Mouse (Mus musculus): ENCODE measurements around the gene Dync2h1. TPM values are rescaled to one million over a fixed set of nuclear protein-coding genes. Genes with fewer than 3 reads are reported as not detected.

The Dync2h1 gene
- total and polyA plus RNA-seq, 2 experiments from 2014 or later: 3.7 to 6.4 TPM

- ATAC-seq (ENCODE audit: insufficient read depth, low read depth) (peak; percentile 73), DNase-seq (ENCODE audit: low spot score) (peak; percentile 11)
- H3K9ac ChIP-seq (replicated peaks; ENCODE audit: low read depth, low read length): peak overlapping the region; percentile 82
- H3K4me3 ChIP-seq (ENCODE audit: low read depth, low read length): peak overlapping the region; percentile 73
- no peaks in the 10 kb centered on the region for H3K27me3 ChIP-seq (ENCODE audit: control insufficient read depth, insufficient read depth, low read length)
- H3K36me3 ChIP-seq (replicated peaks; ENCODE audit: control insufficient read depth, insufficient read depth, low read length): peaks cover 1% of the 10 kb centered on the region; the same call in 1 of the 2 replicates
- peak overlapping the region; percentile 95 for H3K27ac ChIP-seq (ENCODE audit: low read depth)
- peaks cover 24% of the 10 kb centered on the region; the same call in 1 of the 2 replicates for H3K4me1 ChIP-seq (ENCODE audit: control insufficient read depth, insufficient read depth)
- under 1% methylated on average over 26 of the region's 31 CpGs for WGBS
- TF ChIP-seq CTCF (IDR thresholded peaks at IDR 0.05; ENCODE audit: low read depth): no peak
- TF ChIP-seq EP300 (IDR thresholded peaks at IDR 0.05; ENCODE audit: low read depth): no peak
- no peaks in the 10 kb centered on the region for H3K9me3 ChIP-seq (replicated peaks; ENCODE audit: control insufficient read depth, low read length)
- peak overlapping the region; percentile 69 for H3K4me2 ChIP-seq (ENCODE audit: low read depth, low read length)
Observed at GRCm38 (mm10) chr9:7184897-7185291, 648 bp upstream of the Dync2h1 start.

GRCm38 (mm10) chr9:7176618-7177610 lies 7.3 kb downstream of the Dync2h1 start:
- Histone ChIP-seq H3K9ac (replicated peaks; ENCODE audit: low read depth, low read length) (no peak overlapping the region; the same call in 1 of the 2 replicates), H3K27ac (ENCODE audit: low read depth) (no peak overlapping the region), H3K27me3 (ENCODE audit: control insufficient read depth, insufficient read depth, low read length) (no peaks in the 10 kb centered on the region), H3K4me1 (ENCODE audit: control insufficient read depth, insufficient read depth) (peaks cover 4% of the 10 kb centered on the region; the same call in 1 of the 2 replicates), H3K4me2 (ENCODE audit: low read depth, low read length) (peak overlapping the region; percentile 60), H3K9me3 (replicated peaks; ENCODE audit: control insufficient read depth, low read length) (no peaks in the 10 kb centered on the region), H3K36me3 (replicated peaks; ENCODE audit: control insufficient read depth, insufficient read depth, low read length) (no peaks in the 10 kb centered on the region), H3K4me3 (ENCODE audit: low read depth, low read length) (peak overlapping the region; percentile 55)
- 11% methylated on average over 41 of the region's 41 CpGs for WGBS
- DNase-seq (ENCODE audit: low spot score): peak; percentile 48
- TF ChIP-seq EP300 (IDR thresholded peaks at IDR 0.05; ENCODE audit: low read depth) (no peak), CTCF (IDR thresholded peaks at IDR 0.05; ENCODE audit: low read depth) (no peak)
- ATAC-seq (ENCODE audit: insufficient read depth, low read depth): peak; percentile 98

DNA sequence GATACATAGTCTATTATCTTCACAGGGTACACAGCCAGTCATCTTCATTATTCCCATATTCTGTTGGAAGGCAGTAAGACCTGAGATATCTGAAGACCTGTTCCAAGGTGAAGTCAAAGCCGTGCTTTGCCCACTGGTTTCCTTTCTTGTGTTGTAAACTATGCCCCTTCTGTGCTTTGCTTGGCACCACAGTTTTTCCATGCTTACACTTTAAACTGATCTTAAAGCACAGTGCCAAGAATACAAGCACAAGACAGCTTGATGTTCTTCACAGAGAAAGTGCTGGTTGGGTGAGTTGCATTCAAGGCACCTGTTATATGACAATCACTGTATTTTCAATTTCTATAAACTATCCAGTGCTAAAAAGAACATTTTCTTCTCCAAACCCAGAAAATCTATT lies 10.5 kb downstream of the Dync2h1 start:
- 90% methylated on average over 1 of the region's 1 CpGs for WGBS
- Histone ChIP-seq H3K9me3 (replicated peaks; ENCODE audit: control insufficient read depth, low read length) (no peaks in the 10 kb centered on the region), H3K27me3 (ENCODE audit: control insufficient read depth, insufficient read depth, low read length) (no peaks in the 10 kb centered on the region)

GRCm38 (mm10) chr9:7167339-7167998 lies 16.8 kb downstream of the Dync2h1 start:
- no peak overlapping the region for H3K9ac ChIP-seq (replicated peaks; ENCODE audit: low read depth, low read length)
- ATAC-seq (ENCODE audit: insufficient read depth, low read depth) (no peak), DNase-seq (ENCODE audit: low spot score) (no peak)
- no peaks in the 10 kb centered on the region for H3K4me1 ChIP-seq (ENCODE audit: control insufficient read depth, insufficient read depth)
- H3K4me3 ChIP-seq (ENCODE audit: low read depth, low read length): no peak overlapping the region
- no peaks in the 10 kb centered on the region for H3K9me3 ChIP-seq (replicated peaks; ENCODE audit: control insufficient read depth, low read length)
- no peak overlapping the region for H3K4me2 ChIP-seq (ENCODE audit: low read depth, low read length)
- TF ChIP-seq CTCF (IDR thresholded peaks at IDR 0.05; ENCODE audit: low read depth) (no peak), EP300 (IDR thresholded peaks at IDR 0.05; ENCODE audit: low read depth) (no peak)
- no peaks in the 10 kb centered on the region for H3K27me3 ChIP-seq (ENCODE audit: control insufficient read depth, insufficient read depth, low read length)
- peaks cover 6% of the 10 kb centered on the region; the same call in 1 of the 2 replicates for H3K36me3 ChIP-seq (replicated peaks; ENCODE audit: control insufficient read depth, insufficient read depth, low read length)
- H3K27ac ChIP-seq (ENCODE audit: low read depth): no peak overlapping the region
- WGBS: 66% methylated on average over 6 of the region's 6 CpGs

More for the DNA sequence above, 10.5 kb downstream of the Dync2h1 start:
- no peak overlapping the region for H3K27ac ChIP-seq (ENCODE audit: low read depth)
- no peak overlapping the region for H3K4me3 ChIP-seq (ENCODE audit: low read depth, low read length)
- H3K36me3 ChIP-seq (replicated peaks; ENCODE audit: control insufficient read depth, insufficient read depth, low read length): no peaks in the 10 kb centered on the region
- no peak for ATAC-seq (ENCODE audit: insufficient read depth, low read depth)
- H3K4me1 ChIP-seq (ENCODE audit: control insufficient read depth, insufficient read depth): peaks cover 4% of the 10 kb centered on the region; the same call in 1 of the 2 replicates
- H3K9ac ChIP-seq (replicated peaks; ENCODE audit: low read depth, low read length): no peak overlapping the region
- TF ChIP-seq CTCF (IDR thresholded peaks at IDR 0.05; ENCODE audit: low read depth) (no peak), EP300 (IDR thresholded peaks at IDR 0.05; ENCODE audit: low read depth) (no peak)
- no peak overlapping the region for H3K4me2 ChIP-seq (ENCODE audit: low read depth, low read length)
- no peak for DNase-seq (ENCODE audit: low spot score)

DNA sequence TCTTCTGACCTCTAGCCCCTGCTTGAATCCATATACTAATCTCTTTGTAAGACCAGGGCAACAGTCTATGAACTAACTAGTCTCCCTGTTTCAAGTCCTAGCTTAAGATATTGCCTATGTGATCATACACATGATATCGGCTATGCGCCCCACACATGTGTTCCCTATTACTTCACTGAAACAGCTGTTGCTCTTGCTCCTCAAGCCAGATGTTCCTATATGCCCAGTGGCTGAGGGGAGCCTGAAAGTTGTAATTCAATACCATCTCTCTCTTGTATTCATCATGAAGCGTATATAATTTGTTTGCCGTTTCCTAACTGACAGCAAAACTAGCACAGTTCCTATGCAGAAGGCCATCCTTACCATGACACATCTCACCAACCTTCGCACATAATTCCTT lies 23.6 kb downstream of the Dync2h1 start:
- no peak overlapping the region for H3K4me2 ChIP-seq (ENCODE audit: low read depth, low read length)
- TF ChIP-seq EP300 (IDR thresholded peaks at IDR 0.05; ENCODE audit: low read depth): no peak
- TF ChIP-seq CTCF (IDR thresholded peaks at IDR 0.05; ENCODE audit: low read depth): no peak
- no peak overlapping the region for H3K9ac ChIP-seq (replicated peaks; ENCODE audit: low read depth, low read length)
- peaks cover 9% of the 10 kb centered on the region for H3K36me3 ChIP-seq (replicated peaks; ENCODE audit: control insufficient read depth, insufficient read depth, low read length)
- H3K27ac ChIP-seq (ENCODE audit: low read depth): no peak overlapping the region
- no peaks in the 10 kb centered on the region for H3K4me1 ChIP-seq (ENCODE audit: control insufficient read depth, insufficient read depth)
- ATAC-seq (ENCODE audit: insufficient read depth, low read depth): no peak
- no peaks in the 10 kb centered on the region for H3K9me3 ChIP-seq (replicated peaks; ENCODE audit: control insufficient read depth, low read length)
- WGBS: 90% methylated on average over 5 of the region's 5 CpGs
- H3K4me3 ChIP-seq (ENCODE audit: low read depth, low read length): no peak overlapping the region
- DNase-seq (ENCODE audit: low spot score): no peak
- no peaks in the 10 kb centered on the region for H3K27me3 ChIP-seq (ENCODE audit: control insufficient read depth, insufficient read depth, low read length)

Data from heart, postnatal 0 days (tissue).